Mouse (Mus musculus): Measurements from ENCODE around the gene Thsd4.

The Thsd4 gene

DNA sequence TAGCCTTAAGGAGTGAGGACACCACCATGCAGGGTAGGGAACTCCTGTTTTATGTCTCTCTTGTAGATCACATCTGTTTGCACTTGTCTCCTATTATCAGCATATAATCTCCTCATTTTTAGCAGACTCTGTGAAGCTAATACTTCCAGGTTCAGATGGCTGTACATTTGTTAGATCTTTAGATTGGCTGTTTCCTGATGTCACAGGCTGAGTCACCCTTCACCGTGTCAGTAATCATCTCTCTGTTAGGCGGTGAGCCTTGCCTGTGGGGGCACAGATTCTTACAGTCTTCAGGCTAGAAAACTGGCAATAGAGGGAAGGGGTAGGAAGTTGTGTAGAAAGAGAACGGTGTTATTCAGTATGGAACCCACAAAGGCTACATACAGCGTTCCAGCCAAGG, 139.3 kb downstream of the Thsd4 start:
- in situ Hi-C loops (cut with MboI, MseI): no loop called here

DNA sequence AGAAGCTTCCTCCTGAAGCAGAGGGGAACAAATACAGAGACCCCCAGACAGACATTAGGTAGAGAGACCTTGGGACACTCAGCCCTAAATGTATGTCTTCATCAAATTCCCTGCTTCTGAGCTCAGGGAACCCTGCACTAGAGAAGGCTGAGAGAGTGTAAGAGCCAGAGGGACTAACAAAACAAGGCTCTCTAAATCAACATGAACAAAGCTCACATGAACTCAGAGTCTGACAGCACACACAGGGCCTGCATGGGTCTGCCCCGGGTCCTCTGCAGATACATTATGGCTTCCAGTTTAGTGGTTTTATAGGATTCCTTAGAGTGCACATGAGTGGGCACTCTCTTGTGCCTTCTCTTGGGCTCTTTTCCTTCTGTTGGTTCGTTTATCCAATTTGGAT, 140.8 kb downstream of the Thsd4 start:
- in situ Hi-C loops (cut with MboI, MseI): no loop called here

DNA sequence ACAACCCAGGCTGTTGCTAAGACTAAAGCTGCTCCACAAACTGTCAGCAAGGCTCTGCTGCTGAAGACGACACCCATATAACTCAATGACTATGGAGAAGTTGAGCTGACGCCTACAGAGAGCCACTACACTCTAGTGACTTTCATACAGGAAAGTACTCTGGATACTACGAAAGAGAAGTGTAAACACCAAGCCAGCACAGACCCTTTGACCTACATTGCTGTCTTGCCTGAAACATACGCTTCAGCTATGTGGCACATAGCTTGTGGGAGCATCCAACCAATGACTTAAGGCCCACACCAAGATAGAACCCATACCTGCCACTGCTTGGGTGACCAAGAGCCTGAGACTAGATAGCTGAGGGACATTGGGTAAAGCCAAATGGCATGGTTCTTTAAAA, 141.3 kb downstream of the Thsd4 start:
- in situ Hi-C loops (cut with MboI, MseI): no loop called here

DNA sequence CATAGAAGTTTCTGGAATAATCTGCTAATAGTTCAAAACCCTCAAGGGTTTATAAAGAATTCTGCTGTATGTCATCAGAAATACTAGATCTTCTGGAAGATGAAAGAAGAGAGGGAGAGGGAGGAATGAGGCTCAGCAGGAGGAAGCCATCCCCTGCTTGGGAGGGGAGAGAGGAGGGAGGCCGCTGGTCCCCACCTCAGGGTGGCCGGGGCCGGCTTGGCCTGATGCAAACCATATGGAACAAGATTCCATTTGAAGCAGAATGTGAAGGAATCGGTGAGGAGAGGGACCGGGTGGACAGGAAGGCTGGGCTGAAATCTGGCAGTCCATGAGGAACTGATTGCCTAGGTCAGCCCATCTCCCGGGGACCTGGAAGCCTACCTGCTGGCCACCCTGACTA, 143.6 kb downstream of the Thsd4 start:
- in situ Hi-C loops (cut with MboI, MseI): no loop called here

DNA sequence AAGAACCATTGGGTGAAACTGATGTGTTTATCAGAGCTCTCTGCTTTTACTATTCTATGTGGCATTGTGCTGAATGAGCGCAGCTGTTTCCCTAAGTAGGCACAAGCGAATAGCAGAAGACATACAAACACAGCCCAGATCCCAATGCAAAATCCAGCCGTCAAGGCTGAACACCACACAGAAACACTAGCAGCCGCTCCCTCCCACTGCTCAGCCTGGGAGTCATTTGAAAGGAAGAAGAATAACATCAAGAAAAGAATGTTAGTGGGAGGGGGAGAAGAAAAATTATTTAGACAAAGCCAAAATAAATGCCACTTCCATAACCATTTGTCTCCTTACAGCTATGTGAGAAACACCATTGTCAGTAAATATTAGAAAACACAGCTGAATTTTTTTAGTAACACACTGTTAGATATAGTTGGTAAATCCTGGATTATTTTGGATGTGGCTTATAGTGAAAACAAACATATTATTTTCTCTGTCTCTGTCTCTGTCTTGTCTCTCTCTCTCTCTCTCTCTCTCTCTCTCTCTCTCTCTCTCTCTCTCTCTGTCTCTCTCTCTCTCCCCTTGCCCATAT, 148.6 kb downstream of the Thsd4 start:
- in situ Hi-C loops (cut with MboI, MseI): no loop called here

DNA sequence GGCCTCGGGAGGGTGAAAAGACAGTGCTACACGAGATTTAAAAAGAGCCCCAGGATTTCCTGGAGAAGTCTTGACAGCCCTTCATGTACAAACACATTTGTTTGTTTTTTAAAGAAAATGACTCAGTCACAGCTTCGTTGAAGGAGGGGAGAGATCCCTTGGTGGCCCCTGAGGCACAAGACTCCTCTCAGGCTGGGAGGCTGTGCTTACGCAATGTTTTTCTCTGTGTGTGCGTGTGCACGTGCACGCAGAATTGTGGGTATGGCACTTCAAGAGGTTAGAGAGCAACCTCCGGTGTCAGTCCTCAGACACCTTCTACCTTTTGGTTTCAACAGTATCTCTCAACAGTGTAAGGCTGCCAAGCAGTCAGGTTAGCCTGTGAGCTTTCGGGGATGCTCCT, 153.3 kb downstream of the Thsd4 start:
- in situ Hi-C loops (cut with MboI, MseI): no loop called here

DNA sequence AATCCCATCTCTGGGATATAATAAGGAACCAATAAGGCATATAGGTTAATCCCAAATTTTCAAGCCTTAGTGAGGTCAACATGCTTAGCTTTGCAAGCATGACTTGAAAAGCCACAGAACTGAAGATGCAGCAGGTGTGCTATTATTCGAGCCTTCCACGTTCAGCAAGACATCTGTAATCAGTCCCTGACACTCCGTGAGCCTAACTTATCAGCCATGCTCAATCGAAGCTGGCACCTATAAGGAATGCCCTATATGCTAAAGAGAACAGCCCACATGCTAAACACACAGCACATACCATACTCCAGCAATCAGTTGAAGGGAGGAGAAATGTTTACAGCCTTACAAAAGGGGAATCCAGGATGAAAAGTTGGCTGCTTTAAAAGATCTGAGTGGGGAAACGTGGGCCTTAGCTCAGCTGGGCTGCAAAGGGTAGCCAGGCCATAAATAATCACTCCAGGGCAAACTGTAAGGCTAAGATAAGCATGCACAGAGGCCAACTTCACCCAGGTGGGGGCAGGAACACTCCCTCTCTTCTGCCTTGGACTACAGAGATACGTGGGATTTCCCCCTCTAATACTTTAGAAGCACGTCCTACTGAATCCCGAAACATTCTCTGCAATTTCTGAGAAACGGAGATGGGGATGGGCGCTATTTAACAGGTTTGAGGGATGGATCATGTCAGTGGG, 154.1 kb downstream of the Thsd4 start:
- in situ Hi-C loops (cut with MboI, MseI): no loop called here

DNA sequence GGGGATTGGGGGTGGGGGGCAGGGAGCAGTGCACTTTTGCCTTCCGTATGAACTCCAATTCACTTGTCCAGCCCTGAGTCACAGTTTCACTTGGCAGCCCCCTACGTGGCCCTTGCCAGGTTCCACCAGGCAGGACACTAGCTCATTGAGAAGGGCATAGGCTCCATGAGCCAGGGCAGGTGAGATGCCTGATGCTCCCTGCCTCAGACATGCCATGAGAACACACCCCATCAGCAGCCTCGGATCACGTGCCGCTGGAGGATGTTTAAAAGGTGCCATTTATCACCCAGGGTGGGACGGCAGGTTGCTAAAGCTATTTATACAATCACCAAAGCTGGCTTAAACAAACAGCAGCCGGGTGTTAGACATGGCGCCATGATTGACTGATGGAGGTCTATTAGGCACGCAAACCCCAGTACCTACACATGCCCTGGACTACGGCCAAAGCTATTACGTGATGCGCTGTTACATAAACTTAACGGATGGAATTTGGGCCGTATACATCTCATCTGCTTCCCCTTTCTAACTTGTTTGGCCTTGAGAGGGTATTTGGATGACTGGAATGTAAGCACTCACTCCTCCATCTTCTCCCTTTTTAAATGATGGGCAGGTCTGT, 157.6 kb downstream of the Thsd4 start:
- in situ Hi-C loops (cut with MboI, MseI): no loop called here

DNA sequence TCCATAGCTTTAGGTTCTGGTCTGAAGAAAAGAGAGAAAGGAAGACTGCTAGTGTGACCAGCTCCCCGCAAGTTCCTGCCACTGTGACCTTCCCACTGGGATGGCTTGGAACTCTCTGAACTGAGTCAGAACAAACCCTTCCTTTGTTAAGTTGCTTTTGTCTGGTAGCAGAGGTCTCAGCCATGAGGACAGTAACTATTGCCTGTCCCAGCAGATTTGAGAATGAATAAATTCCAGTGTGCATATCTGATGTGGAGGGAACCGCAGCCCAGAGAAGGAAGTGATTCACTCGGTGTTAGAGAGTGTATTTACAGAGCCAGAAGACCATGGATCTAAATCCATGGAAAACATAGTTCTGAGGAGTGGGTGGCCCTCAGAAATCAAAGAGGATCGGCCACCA, 169.5 kb downstream of the Thsd4 start:
- in situ Hi-C loops (cut with MboI, MseI): no loop called here

DNA sequence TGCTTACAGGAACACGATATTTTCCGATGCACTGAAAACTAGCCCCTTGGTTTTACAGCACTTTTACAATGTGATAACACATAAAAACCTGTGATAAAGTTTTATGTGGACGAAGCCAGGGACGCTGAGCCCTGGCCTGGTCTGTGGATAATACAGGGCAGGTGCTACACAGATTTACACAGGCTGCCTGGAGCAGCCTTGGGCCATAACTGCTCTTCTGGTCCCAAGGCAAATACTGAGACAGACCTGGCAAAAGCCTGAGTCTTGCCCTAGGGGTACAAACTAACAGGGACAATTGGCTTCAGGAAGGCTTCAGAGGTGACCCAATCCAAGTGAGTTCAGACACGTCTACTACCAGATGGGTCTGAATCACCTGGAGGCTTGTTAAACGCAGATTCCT, 170.7 kb downstream of the Thsd4 start:
- in situ Hi-C loops (cut with MboI, MseI): no loop called here

DNA sequence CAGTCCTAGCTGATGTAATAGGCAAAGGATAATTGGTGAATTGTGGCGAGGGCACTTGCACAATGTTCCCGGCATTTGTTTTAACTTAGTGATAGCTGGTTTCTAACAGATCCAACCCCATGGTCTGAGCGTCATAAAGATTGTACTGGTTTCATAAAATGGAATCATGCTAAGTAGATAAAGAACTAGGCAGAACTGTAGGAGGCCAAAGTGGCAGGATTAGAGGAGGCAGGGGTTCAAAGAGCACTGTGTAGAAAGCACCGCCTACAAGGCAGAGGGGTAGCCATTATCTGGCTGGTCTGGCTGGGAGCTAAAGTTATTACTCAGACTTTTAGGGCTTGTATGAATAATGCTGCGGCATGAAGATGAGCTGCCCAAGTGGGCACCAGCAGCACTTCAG, 185.7 kb downstream of the Thsd4 start:
- in situ Hi-C loops (cut with MboI, MseI): loop anchor here (5.0 kb wide), 1 partner anchor 49 kb away; no protein-coding TSS in a partner anchor

DNA sequence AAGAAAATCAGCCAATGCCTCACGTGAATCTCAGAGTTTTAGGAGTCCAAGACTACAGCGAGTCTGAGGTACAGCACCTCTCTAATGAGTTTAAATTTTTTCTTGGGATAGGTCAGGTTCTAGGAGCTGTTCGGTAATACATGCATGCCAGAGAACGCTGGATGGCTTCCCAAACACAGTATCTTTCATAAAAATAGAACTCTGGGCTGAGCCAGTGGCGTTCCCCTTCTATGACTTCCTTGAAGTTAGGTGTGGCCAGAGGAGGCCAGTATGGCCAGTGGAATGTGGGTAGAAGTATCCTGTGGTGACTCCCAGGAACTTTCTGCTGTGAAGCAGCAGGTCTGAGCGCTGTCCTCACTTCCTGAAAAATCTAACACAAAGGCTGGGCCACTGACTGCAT, 186.4 kb downstream of the Thsd4 start:
- in situ Hi-C loops (cut with MboI, MseI): loop anchor here (5.0 kb wide), 1 partner anchor 48 kb away; no protein-coding TSS in a partner anchor

DNA sequence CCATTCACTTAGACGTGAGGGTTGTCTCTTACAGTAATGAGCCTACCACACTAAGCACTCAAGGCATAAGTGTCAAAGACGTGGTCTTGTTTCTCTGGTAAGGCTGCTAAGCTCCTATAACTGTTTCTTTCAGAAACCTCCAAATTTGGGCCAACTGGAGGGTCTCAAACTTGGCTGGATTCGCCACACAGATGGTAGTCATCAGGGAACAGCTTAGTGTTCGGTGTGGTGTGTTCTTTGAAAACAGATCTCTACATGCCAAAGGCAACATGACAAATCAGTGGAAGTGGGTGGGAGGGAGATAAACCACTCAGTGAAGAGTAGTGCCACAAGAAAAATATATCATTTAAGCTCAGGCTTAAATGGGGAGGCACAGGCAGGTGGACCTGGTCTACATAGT, 191.9 kb downstream of the Thsd4 start:
- in situ Hi-C loops (cut with MboI, MseI): no loop called here

DNA sequence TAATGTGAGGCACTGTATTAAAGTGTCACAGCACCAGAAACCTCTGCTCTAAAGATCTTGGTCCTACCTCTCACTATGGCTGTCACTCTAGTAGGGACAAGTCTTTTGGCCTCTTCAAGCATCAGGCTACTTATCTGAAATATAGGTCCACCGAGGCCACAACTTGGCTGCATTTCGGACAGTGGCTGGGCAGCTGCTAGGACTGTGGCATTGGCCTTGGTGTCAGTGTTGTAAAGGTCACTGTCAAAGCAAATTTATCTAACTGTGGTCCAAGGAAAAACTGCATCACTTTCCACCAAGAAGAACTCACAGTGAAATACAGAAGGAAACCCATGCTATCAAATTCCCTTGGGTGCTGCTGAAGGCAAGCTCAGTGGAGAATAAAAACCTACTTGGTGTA, 197.1 kb downstream of the Thsd4 start:
- in situ Hi-C loops (cut with MboI, MseI): no loop called here

DNA sequence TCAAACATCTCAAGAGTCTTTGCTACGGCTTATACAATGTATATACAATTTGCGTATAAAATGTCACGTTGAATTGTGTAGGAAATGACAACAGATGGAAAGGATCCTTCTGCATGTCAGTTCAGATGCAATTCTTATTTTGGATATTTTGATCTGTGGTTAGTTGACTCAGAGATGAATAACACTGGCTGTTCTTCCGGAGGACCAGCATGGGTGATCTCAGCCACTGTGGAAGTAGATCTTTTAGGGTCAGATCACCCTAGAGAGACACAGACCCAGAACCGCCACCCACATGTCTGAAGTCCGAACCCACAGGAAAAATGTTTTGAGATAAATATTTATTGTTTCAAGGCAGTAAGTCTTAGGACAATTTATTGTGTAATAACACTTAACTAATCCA, 198.4 kb downstream of the Thsd4 start:
- in situ Hi-C loops (cut with MboI, MseI): no loop called here

DNA sequence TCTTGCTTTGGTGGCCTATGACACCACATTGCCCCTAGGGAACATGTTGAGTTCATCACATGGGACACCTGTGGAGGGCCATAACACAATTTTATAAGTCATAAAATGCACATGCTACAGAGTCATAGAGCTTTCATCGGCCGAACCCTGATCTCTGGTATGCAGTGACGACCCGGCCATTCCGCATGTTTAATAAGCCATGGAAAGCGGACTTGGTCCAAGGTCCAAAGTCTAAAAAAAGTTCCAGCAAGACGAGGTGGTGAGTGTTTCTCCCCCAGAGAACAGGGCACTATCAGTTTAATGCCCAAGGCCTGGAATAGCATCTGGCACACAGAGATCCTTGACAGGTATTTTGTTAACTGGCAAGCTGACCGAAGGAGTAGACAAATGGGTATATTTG, 204.6 kb downstream of the Thsd4 start:
- in situ Hi-C loops (cut with MboI, MseI): no loop called here

DNA sequence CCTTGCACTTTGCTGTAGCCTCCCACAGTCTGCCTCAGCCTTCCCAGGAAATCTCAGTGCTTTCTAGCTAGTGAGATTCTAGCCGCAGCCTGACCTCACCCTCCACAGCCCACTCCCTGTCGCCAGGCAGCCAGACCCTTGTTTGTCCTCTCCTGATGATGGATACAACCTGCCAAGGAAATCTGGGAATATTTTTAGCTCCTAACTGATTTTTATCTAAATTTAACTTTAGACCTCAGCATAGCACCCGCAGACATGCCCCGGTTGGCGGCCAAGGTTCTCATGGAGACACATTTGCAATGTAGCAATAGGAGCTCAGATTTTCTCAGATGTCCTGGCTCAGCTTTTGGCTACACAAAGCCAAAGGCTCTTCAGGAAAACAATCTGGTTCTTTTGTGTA, 205.3 kb downstream of the Thsd4 start:
- in situ Hi-C loops (cut with MboI, MseI): no loop called here

DNA sequence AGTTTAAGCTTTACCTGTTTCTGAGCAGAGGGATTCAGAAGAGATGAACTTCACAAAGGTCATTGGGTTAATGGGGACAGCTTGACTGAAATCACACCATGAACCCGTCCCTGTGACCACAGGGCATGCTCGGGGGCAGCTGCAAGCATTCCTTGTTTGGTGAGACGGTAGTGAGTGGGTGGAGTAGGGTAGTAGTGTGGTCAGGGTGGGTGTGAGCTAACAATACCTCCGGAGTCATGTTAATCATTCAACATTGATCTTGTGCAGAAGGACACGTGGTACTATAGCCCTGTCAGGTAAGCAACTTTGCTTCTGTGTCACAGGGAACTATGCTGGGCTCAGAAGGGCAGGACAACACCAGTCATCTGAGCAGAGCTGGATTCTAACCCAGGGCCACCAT, 206.3 kb downstream of the Thsd4 start:
- in situ Hi-C loops (cut with MboI, MseI): no loop called here

DNA sequence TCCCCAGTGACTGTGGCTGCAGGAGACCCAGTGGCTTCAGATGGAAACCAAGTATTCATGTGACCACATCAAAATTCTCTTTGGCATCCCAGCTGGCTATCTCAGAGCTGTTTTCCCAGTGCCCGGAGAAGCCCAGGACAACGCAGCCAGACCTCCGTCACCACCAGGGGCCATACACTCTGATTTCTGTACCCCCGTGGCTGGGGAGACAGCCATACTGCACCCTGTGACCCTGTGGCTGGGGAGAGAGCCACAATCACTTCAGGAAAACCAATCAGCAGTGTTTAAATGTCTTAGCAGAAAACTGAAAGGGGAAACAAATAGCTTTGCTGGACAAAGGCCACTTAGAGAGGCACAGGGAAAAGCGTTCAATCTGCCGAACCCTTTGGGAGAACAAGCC, 208.2 kb downstream of the Thsd4 start:
- in situ Hi-C loops (cut with MboI, MseI): no loop called here

DNA sequence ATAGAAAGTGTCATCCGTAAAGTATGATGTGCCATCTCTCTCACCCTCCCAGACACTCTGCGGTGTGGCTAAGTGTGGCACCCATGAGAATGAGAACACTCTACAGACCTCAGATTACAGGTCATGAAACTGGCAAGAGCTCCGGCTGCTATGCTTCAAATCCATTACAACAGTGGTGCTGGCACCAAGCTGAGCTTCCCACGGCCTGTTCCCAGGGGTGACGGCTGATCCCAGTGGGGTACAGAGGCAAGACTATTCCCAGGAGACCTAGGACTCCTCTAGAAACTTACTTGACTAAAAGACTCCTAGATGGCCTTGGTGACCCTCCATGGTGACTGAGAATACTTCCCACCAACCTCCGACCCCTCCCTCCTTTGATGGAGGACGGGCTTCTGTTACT, 209.2 kb downstream of the Thsd4 start:
- in situ Hi-C loops (cut with MboI, MseI): no loop called here

DNA sequence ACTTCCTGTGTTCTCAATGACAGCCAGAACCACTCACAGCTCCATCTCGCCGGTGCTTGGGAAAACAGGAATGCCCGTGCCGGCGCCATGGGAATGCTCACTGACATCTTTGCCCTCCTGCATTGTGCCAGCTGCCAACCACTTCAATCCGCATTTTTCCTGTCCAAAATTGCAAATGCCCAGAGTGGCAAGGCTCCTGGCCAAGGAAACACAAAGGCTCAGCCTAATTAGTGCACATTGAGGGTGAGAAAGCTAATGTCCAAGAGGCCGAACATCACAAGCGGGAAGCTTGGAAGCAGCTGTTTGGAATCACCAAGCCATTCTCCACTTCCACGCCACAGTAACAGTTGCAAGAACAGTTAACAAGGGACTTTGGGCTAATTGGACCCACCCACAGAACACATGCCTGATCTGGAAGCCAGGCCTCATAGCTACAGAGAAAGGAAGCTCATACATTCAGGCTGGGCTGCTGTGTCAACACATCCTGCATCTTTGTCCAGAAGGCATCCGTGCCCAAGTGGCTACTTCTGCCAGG, 210.2 kb downstream of the Thsd4 start:
- in situ Hi-C loops (cut with MboI, MseI): no loop called here

DNA sequence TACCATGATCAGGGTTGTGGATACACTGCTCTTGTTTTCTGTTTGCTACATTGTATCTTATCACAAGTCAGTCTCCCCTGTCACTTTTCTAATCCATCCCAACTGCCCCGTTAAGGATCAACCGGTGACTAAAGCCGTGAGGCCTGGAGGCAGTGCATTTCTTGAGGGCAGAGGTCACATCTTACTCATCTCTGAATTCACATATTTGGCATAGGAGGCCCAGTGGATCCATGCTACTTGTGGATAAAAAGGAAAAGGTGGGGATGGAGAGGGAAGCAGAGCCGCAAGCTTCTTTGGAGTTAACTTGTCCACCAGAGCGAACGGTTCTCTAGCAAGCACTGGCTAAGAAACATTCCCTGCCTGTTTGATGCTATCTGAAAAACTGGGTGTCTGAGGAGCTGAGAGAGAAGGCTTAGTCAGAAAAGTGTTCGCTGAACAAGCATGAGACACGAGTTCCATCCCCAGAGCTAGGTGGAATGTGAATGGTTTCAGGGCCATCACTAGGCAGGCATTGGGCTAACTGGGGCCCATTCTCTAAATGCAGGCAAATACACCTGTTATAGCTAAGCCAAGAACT, 211.0 kb downstream of the Thsd4 start:
- in situ Hi-C loops (cut with MboI, MseI): no loop called here

Measured in T-helper 1 cell (primary cell).